In the genomic region with DNA sequence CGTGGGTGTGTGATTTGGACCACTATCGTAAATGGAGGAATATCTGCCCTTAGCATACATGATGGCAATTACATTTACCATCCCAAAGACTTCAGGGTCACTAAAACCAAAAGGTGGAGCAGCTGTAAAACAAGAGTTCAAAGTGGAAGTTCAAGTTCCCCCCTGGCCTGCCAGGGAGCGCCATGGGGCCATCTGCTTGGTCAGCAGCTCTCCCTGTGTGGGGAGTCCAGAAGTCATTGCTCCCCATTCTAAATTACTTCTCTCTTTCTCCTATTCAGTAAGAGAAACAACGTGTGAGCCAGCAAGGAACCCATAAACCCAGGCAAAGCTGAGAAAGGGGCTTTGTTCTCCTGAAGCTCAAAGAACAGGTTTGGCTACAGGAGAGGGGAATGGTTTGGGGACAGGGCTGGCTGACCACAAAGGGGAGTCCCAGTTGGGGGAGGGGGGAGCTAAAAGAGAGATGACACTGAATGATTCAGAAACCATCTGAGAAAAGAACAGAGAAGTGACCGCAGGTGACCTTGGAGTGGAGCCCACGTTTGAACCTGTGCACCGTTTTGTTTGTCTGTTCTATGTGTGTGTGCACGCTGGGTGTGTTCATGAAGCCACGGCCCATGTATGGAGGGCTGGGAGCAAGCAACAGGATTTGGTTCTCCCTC, we compare ENCODE assay signal across 19 mouse cellular contexts. TPM values are rescaled to one million over a fixed set of nuclear protein-coding genes. Genes with fewer than 3 reads are reported as not detected.
DNase-seq lines count a peak whose midpoint lies in the region; ATAC-seq and TF ChIP-seq lines count a peak whose summit lies in the region.
"Had no signal": no experiment of that assay in that cellular context is flagged by ENCODE, and none has a peak within 500 bp of the region (broad histone marks: within the 10 kb centered on the region; RNA-seq: fewer than 3 reads in every experiment).

No protein-coding gene starts in this region.

- no peaks in the 10 kb centered on the region for H3K9me3 ChIP-seq in limb, embryonic 11.5 days (ENCODE audit: control insufficient read depth, low read length)
- H3K9me3 ChIP-seq in limb, embryonic 10.5 days (replicated peaks), result no peaks in the 10 kb centered on the region
- H3K9me3 ChIP-seq in hindbrain, embryonic 12.5 days (replicated peaks), result no peaks in the 10 kb centered on the region
- H3K9me3 ChIP-seq: heart, embryonic 10.5 days had no signal

- no peak overlapping the region for H3K4me2 ChIP-seq in limb, embryonic 11.5 days (ENCODE audit: low read depth, severe bottlenecking)
- no peak overlapping the region for H3K4me2 ChIP-seq in hindbrain, embryonic 12.5 days (replicated peaks)
- H3K4me2 ChIP-seq: hindbrain, embryonic 14.5 days had no signal

- H3K27ac ChIP-seq in limb, embryonic 11.5 days (replicated peaks; ENCODE audit: low read depth, low read length), result peak overlapping the region; percentile 8; the same call in 1 of the 2 replicates
- H3K27ac ChIP-seq in limb, embryonic 10.5 days, result no peak overlapping the region
- H3K27ac ChIP-seq in bone marrow macrophage, adult 2 months (ENCODE audit: insufficient read depth, low read depth, low read length), result peak overlapping the region; percentile 96
- no peak overlapping the region for H3K27ac ChIP-seq in hindbrain, embryonic 12.5 days
- H3K27ac ChIP-seq: heart, embryonic 10.5 days; hindbrain, embryonic 14.5 days had no signal

- H3K4me1 ChIP-seq in limb, embryonic 11.5 days (ENCODE audit: control insufficient read depth, insufficient read depth, low read length), result peaks cover 11% of the 10 kb centered on the region; the same call in 1 of the 2 replicates
- peaks cover 18% of the 10 kb centered on the region for H3K4me1 ChIP-seq in limb, embryonic 10.5 days
- H3K4me1 ChIP-seq in bone marrow macrophage, adult 2 months (ENCODE audit: control insufficient read depth, insufficient read depth, low read length), result peaks cover 60% of the 10 kb centered on the region
- peaks cover 8% of the 10 kb centered on the region for H3K4me1 ChIP-seq in hindbrain, embryonic 12.5 days

- H3K4me3 ChIP-seq in limb, embryonic 11.5 days (ENCODE audit: low read depth, low read length), result no peak overlapping the region
- no peak overlapping the region for H3K4me3 ChIP-seq in limb, embryonic 10.5 days
- H3K4me3 ChIP-seq in bone marrow macrophage, adult 2 months (ENCODE audit: insufficient read depth, low read length), result peak overlapping the region; percentile 84
- no peak overlapping the region for H3K4me3 ChIP-seq in hindbrain, embryonic 12.5 days
- H3K4me3 ChIP-seq: heart, embryonic 10.5 days; myocyte had no signal

- no peak for TF ChIP-seq POLR2A in bone marrow macrophage, adult 2 months (IDR thresholded peaks at IDR 0.05; ENCODE audit: borderline replicate concordance, low read depth, low read length)

- DNase-seq in limb, embryonic 11.5 days (ENCODE audit: low spot score), result no peak
- no peak for DNase-seq in limb, embryonic 10.5 days (ENCODE audit: low spot score)
- DNase-seq in B cell, adult 2 months, result peak; percentile 52 to 56
- peak; percentile 67 to 81 for DNase-seq in natural killer cell, adult 2 months (ENCODE audit: low spot score in 2 of 2)
- DNase-seq in lung, postnatal 14 days, result no peak
- DNase-seq: cerebellum, adult 11 months; cerebellum, postnatal 25 days; gastrocnemius, postnatal 36 days; kidney, adult 11 months; kidney, postnatal 14 days; lung, postnatal 4 days; midbrain, embryonic 14.5 days; thymus, postnatal 14 days had no signal

- 62% methylated on average over 9 of the region's 9 CpGs for WGBS in limb, embryonic 11.5 days
- WGBS in limb, embryonic 10.5 days, result 71% methylated on average over 9 of the region's 9 CpGs
- WGBS in hindbrain, embryonic 12.5 days, result 65% methylated on average over 9 of the region's 9 CpGs

- no peak for ATAC-seq in limb, embryonic 11.5 days (ENCODE audit: insufficient number of reproducible peaks, low FRiP score, low TSS enrichment, low read depth)
- no peak for ATAC-seq in hindbrain, embryonic 12.5 days (ENCODE audit: low FRiP score)
- ATAC-seq: forebrain, embryonic 14.5 days had no signal

- peaks cover 10% of the 10 kb centered on the region; the same call in 1 of the 2 replicates for H3K27me3 ChIP-seq in limb, embryonic 11.5 days (ENCODE audit: control insufficient read depth, insufficient read depth, low read length)
- H3K27me3 ChIP-seq in limb, embryonic 10.5 days (ENCODE audit: low read depth, poor library complexity, severe bottlenecking), result peaks cover 46% of the 10 kb centered on the region
- H3K27me3 ChIP-seq in hindbrain, embryonic 12.5 days, result peaks cover 20% of the 10 kb centered on the region

- 0 out of 2 replicates have a peak, but pooled peaks have one; percentile 16 for TF ChIP-seq CTCF in bone marrow macrophage, adult 2 months (IDR thresholded peaks at IDR 0.05; ENCODE audit: low read depth, low read length)

- H3K36me3 ChIP-seq in limb, embryonic 11.5 days (ENCODE audit: control insufficient read depth, insufficient read depth, low read length), result no peaks in the 10 kb centered on the region
- no peaks in the 10 kb centered on the region for H3K36me3 ChIP-seq in limb, embryonic 10.5 days
- no peaks in the 10 kb centered on the region for H3K36me3 ChIP-seq in hindbrain, embryonic 12.5 days
- H3K36me3 ChIP-seq: heart, embryonic 10.5 days had no signal

- H3K9ac ChIP-seq in limb, embryonic 11.5 days (ENCODE audit: low read length), result no peak overlapping the region
- H3K9ac ChIP-seq in hindbrain, embryonic 12.5 days, result no peak overlapping the region
- H3K9ac ChIP-seq: hindbrain, embryonic 14.5 days had no signal

RNA-seq across cellular contexts. Expression of a gene that starts 3.2 kb away (rescaled TPM):
- 0.65 and 1.8 TPM in 2 replicates for polyA plus RNA-seq in limb, embryonic 11.5 days (2014; fragmentation: Nextera tagmentation; extraction: Ambion mirVana)
- polyA plus RNA-seq in limb, embryonic 10.5 days (2016; fragmentation: Nextera tagmentation; extraction: Ambion mirVana), result 0.63 and 0.96 TPM in 2 replicates
- 312 and 343 TPM in 2 replicates for polyA plus RNA-seq in bone marrow macrophage, adult 2 months (2012; ENCODE audit: insufficient read depth, insufficient read length, missing spikeins)
- polyA plus RNA-seq in hindbrain, embryonic 12.5 days (2016; fragmentation: Nextera tagmentation; extraction: Ambion mirVana), result 2.5 and 2.9 TPM in 2 replicates
- polyA plus RNA-seq: myocyte had no signal

Comparison
In these comparisons a context has a peak if more than half of its experiments do, and no peak if none do; other contexts are left out.
1. H3K27ac ChIP-seq: peak in limb, embryonic 11.5 days (single experiment) and bone marrow macrophage, adult 2 months (single experiment); none in limb, embryonic 10.5 days (single experiment) and hindbrain, embryonic 12.5 days (single experiment).
2. DNase-seq: peak in B cell, adult 2 months (2 of 2) and natural killer cell, adult 2 months (2 of 2); none in limb, embryonic 11.5 days (single experiment), limb, embryonic 10.5 days (single experiment) and lung, postnatal 14 days (single experiment).
3. RNA of a gene that starts 3.2 kb away (polyA plus RNA-seq): 312 to 343 TPM in bone marrow macrophage, adult 2 months; 2.5 to 2.9 TPM in hindbrain, embryonic 12.5 days, 0.63 to 0.96 TPM in limb, embryonic 10.5 days and 0.65 to 1.8 TPM in limb, embryonic 11.5 days; every median in the first group is over 10 times any median in the second.